Mouse (Mus musculus) MEL (cell line): ENCODE measurements at regions not wholly inside any gene's neighbourhood (a gene's known extent, or its start where the extent isn't known, plus 50 kb on each side); places are given as distances from the start of the nearest gene placed in this dataset.

ENCODE experiments used
- DNase-seq: peaks from one replicate; pipeline ENCODE4 v3.0.0; 2011; ENCODE audit warnings: low read depth, low spot score
- H3K27ac ChIP-seq: 2 replicates; pipeline ENCODE4 v1.5.1; 2012; ENCODE audit warnings: low read depth, mild to moderate bottlenecking, control low read depth, low read length, moderate library complexity; ENCODE audit not compliant: control insufficient read depth
- H3K27me3 ChIP-seq, 2 experiments: fragments of 150-350 bp in 1 of 2; sonication (generic) in 1 of 2; 2 replicates each; pipeline ENCODE4 v1.6.1; 2012; ENCODE audit warnings: low read length in 2 of 2, mild to moderate bottlenecking in 2 of 2, improper control_type of control experiment in 1 of 2, moderate library complexity in 1 of 2; ENCODE audit not compliant: insufficient read depth in 2 of 2, control insufficient read depth in 1 of 2
- H3K36me3 ChIP-seq, 2 experiments: 2 replicates each; pipeline ENCODE4 v1.6.1; 2012 to 2014; ENCODE audit warnings: low read length in 2 of 2, improper control_type of control experiment in 1 of 2, inconsistent platforms in 1 of 2, mild to moderate bottlenecking in 1 of 2; ENCODE audit not compliant: insufficient read depth in 2 of 2, control insufficient read depth in 1 of 2
- H3K4me1 ChIP-seq, 2 experiments: fragments of 150-350 bp in 1 of 2; sonication (generic) in 1 of 2; 2 replicates each; pipeline ENCODE4 v1.6.1; 2012; ENCODE audit warnings: low read length in 2 of 2, improper control_type of control experiment in 1 of 2, mild to moderate bottlenecking in 1 of 2; ENCODE audit not compliant: insufficient read depth in 2 of 2, control insufficient read depth in 1 of 2
- H3K4me3 ChIP-seq, 2 experiments: fragments of 150-350 bp in 1 of 2; sonication (generic) in 1 of 2; 2 replicates each; pipeline ENCODE4 v1.5.1; 2012; ENCODE audit warnings: low read depth in 2 of 2, low read length in 2 of 2, mild to moderate bottlenecking in 2 of 2, moderate library complexity in 2 of 2, control low read depth in 1 of 2, improper control_type of control experiment in 1 of 2; ENCODE audit not compliant: control insufficient read depth in 1 of 2, insufficient read depth in 1 of 2
- H3K79me2 ChIP-seq: 2 replicates; pipeline ENCODE4 v1.6.1; 2012; ENCODE audit warnings: mild to moderate bottlenecking, low read length, moderate library complexity; ENCODE audit not compliant: control insufficient read depth, poor library complexity, insufficient read depth
- H3K9ac ChIP-seq: 2 replicates; pipeline ENCODE4 v1.6.1; 2012; ENCODE audit warnings: low read depth, mild to moderate bottlenecking, control low read depth, low read length, moderate library complexity; ENCODE audit not compliant: control insufficient read depth, poor library complexity, severe bottlenecking
- H3K9me3 ChIP-seq: fragments of 150-350 bp; sonication (generic); replicated peaks from 2 replicates; pipeline ENCODE4 v1.6.1; 2012; ENCODE audit warnings: mild to moderate bottlenecking, low read length, improper control_type of control experiment, moderate library complexity; ENCODE audit not compliant: insufficient read depth
- BHLHE40 ChIP-seq: IDR thresholded peaks from 2 replicates; pipeline ENCODE4 v1.6.1; 2012; ENCODE audit warnings: low read depth, mild to moderate bottlenecking, inconsistent platforms, low read length, improper control_type of control experiment, borderline replicate concordance
- CHD1 ChIP-seq: IDR thresholded peaks from 2 replicates; pipeline ENCODE4 v1.6.1; 2012; ENCODE audit warnings: low read depth, mild to moderate bottlenecking, inconsistent platforms, low read length, improper control_type of control experiment
- CHD2 ChIP-seq: IDR thresholded peaks from 2 replicates; pipeline ENCODE4 v1.6.1; 2011; ENCODE audit warnings: low read length, improper control_type of control experiment
- E2F4 ChIP-seq: IDR thresholded peaks from 2 replicates; pipeline ENCODE4 v1.6.1; 2011; ENCODE audit warnings: low read depth, low read length, improper control_type of control experiment, borderline replicate concordance
- ELF1 ChIP-seq: IDR thresholded peaks from 2 replicates; pipeline ENCODE4 v1.6.1; 2014; ENCODE audit warnings: low read depth, mild to moderate bottlenecking, inconsistent platforms, low read length, improper control_type of control experiment, moderate library complexity
- ETS1 ChIP-seq: IDR thresholded peaks from 2 replicates; pipeline ENCODE4 v1.6.1; 2012; ENCODE audit warnings: low read depth, mild to moderate bottlenecking, inconsistent platforms, low read length, improper control_type of control experiment, moderate library complexity
- GABPA ChIP-seq: IDR thresholded peaks from 2 replicates; pipeline ENCODE4 v1.6.1; 2012; ENCODE audit warnings: low read depth, mild to moderate bottlenecking, inconsistent platforms, low read length, improper control_type of control experiment, moderate library complexity
- HCFC1 ChIP-seq: IDR thresholded peaks from 2 replicates; pipeline ENCODE4 v1.6.1; 2012; ENCODE audit warnings: low read depth, mild to moderate bottlenecking, inconsistent platforms, low read length, improper control_type of control experiment, moderate library complexity
- KAT2A ChIP-seq: conservative IDR thresholded peaks from 2 replicates; pipeline ENCODE4 v1.6.1; 2012; ENCODE audit warnings: low read depth, low read length, improper control_type of control experiment, inconsistent platforms
- MYC ChIP-seq: IDR thresholded peaks from 2 replicates; pipeline ENCODE4 v1.6.1; 2011; ENCODE audit warnings: low read depth, mild to moderate bottlenecking, low read length, improper control_type of control experiment, moderate library complexity
- NRF1 ChIP-seq: IDR thresholded peaks from 2 replicates; pipeline ENCODE4 v1.6.1; 2014; ENCODE audit warnings: low read depth, mild to moderate bottlenecking, inconsistent platforms, low read length, improper control_type of control experiment, moderate library complexity; ENCODE audit not compliant: poor library complexity, insufficient read depth, severe bottlenecking
- POLR2AphosphoS2 ChIP-seq: IDR thresholded peaks from 2 replicates; pipeline ENCODE4 v1.6.1; 2011; ENCODE audit warnings: low read length, improper control_type of control experiment
- POLR2AphosphoS5 ChIP-seq: IDR thresholded peaks from 2 replicates; pipeline ENCODE4 v1.6.1; 2012; ENCODE audit warnings: low read depth, borderline replicate concordance, mild to moderate bottlenecking, inconsistent platforms, low read length, moderate library complexity, mixed read lengths
- RAD21 ChIP-seq: IDR thresholded peaks from 2 replicates; pipeline ENCODE4 v1.6.1; 2011; ENCODE audit warnings: mild to moderate bottlenecking, low read depth, low read length, improper control_type of control experiment
- RCOR1 ChIP-seq: IDR thresholded peaks from 2 replicates; pipeline ENCODE4 v1.6.1; 2012; ENCODE audit warnings: low read depth, mild to moderate bottlenecking, inconsistent platforms, low read length, improper control_type of control experiment
- SIN3A ChIP-seq: IDR thresholded peaks from 2 replicates; pipeline ENCODE4 v1.6.1; 2012; ENCODE audit warnings: low read length, improper control_type of control experiment, inconsistent platforms
- SMC3 ChIP-seq: IDR thresholded peaks from 2 replicates; pipeline ENCODE4 v1.6.1; 2011; ENCODE audit warnings: low read depth, low read length, improper control_type of control experiment
- TBP ChIP-seq: IDR thresholded peaks from 2 replicates; pipeline ENCODE4 v1.8.0; 2011; ENCODE audit warnings: low read depth, low read length, improper control_type of control experiment
- TCF12 ChIP-seq: IDR thresholded peaks from 2 replicates; pipeline ENCODE4 v1.6.1; 2014; ENCODE audit warnings: low read depth, mild to moderate bottlenecking, inconsistent platforms, low read length, improper control_type of control experiment, moderate library complexity
- USF1 ChIP-seq: IDR thresholded peaks from 2 replicates; pipeline ENCODE4 v1.6.1; 2014; ENCODE audit warnings: low read depth, mild to moderate bottlenecking, inconsistent platforms, low read length, improper control_type of control experiment, moderate library complexity
- ZC3H11A ChIP-seq: IDR thresholded peaks from 2 replicates; pipeline ENCODE4 v1.6.1; 2012; ENCODE audit warnings: low read depth, mild to moderate bottlenecking, inconsistent platforms, low read length, improper control_type of control experiment
- ZKSCAN1 ChIP-seq: IDR thresholded peaks from 2 replicates; pipeline ENCODE4 v1.6.1; 2012; ENCODE audit warnings: low read depth, mild to moderate bottlenecking, inconsistent platforms, low read length, improper control_type of control experiment, moderate library complexity
- ZMIZ1 ChIP-seq: IDR thresholded peaks from 2 replicates; pipeline ENCODE4 v1.6.1; 2012; ENCODE audit warnings: low read depth, mild to moderate bottlenecking, inconsistent platforms, low read length, improper control_type of control experiment, moderate library complexity
- ZNF384 ChIP-seq: IDR thresholded peaks from 2 replicates; pipeline ENCODE4 v1.6.1; 2012; ENCODE audit warnings: low read depth, mild to moderate bottlenecking, inconsistent platforms, low read length, improper control_type of control experiment

GRCm38 (mm10) chr16:50009542-50009941 lies 209.2 kb downstream of the Cd47 start (continued):
- TF ChIP-seq TBP, result no peak
- TF ChIP-seq POLR2AphosphoS2, result no peak
- no peak for TF ChIP-seq POLR2AphosphoS5
- no peak for TF ChIP-seq CHD2
- peak; percentile 68 for TF ChIP-seq ETS1
- peak; percentile 56 for TF ChIP-seq TCF12
- TF ChIP-seq ZNF384, result peak; percentile 76
- no peak for TF ChIP-seq USF1
- no peak for TF ChIP-seq HCFC1
- no peak for TF ChIP-seq BHLHE40
- no peak for TF ChIP-seq ZKSCAN1
- TF ChIP-seq E2F4, result no peak
- no peak for TF ChIP-seq MYC
- TF ChIP-seq SIN3A, result no peak
- no peak for TF ChIP-seq ELF1
- TF ChIP-seq SMC3, result no peak; the same call in 1 of the 2 replicates
- no peak for TF ChIP-seq GABPA
- TF ChIP-seq NRF1, result no peak

GRCm38 (mm10) chr16:50010074-50010473 lies 209.7 kb downstream of the Cd47 start:
- Histone ChIP-seq H3K36me3 (peaks cover 0 to 2% of the 10 kb centered on the region in 2 experiments; a peak in 1 of 4 replicates), H3K79me2 (no peaks in the 10 kb centered on the region), H3K9ac (no peak overlapping the region)
- no peak for DNase-seq
- TF ChIP-seq CHD2 (no peak), RCOR1 (no peak), BHLHE40 (no peak), POLR2AphosphoS5 (no peak), RAD21 (no peak), KAT2A (no peak), ELF1 (no peak), MYC (no peak), ZKSCAN1 (no peak), ZC3H11A (no peak), CHD1 (no peak), HCFC1 (no peak), ZMIZ1 (no peak)
- TF ChIP-seq, all 39 proteins: peak for 0
- Histone ChIP-seq H3K4me1 (no peaks in the 10 kb centered on the region), H3K27ac (no peak overlapping the region), H3K27me3 (no peaks in the 10 kb centered on the region; a peak in 1 of 4 replicates), H3K9me3 (no peaks in the 10 kb centered on the region), H3K4me3 (no peak overlapping the region)
